Mouse (Mus musculus): ENCODE results near the gene Yy1. TPM values are rescaled to one million over a fixed set of nuclear protein-coding genes. Genes with fewer than 3 reads are reported as not detected.

The Yy1 gene
- polyA plus RNA-seq, 1 experiment from 2014 or later = 21.7 TPM

DNA sequence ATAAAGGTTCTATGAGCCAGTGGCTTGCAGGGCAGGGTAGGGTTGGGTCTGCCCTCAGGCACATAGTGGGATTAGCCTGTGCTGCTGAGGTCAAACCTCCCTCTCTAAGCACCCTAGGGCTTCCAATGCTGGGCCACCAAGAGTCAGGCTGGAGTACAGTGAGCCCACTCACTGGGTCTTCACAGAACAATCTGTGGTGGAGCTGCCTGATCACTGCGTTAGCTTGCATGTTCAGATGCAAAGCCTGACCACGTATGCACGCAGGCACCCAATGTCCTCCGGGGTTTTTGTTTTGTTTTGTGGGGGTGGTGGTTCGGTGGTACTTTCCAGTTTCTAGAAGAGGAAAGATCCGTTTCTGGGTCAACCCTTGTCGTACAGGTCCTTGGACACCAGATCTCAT lies 64.3 kb downstream of the Yy1 start:
- ATAC-seq (ENCODE audit: insufficient number of reproducible peaks, low FRiP score, low TSS enrichment, low read depth) = no peak
- H3K27ac ChIP-seq (replicated peaks; ENCODE audit: low read depth, low read length) = no peak overlapping the region
- DNase-seq (ENCODE audit: low spot score) = no peak
- 88% methylated on average over 7 of the region's 7 CpGs for WGBS
- H3K9ac ChIP-seq (ENCODE audit: low read length) = no peak overlapping the region
- H3K9me3 ChIP-seq (ENCODE audit: control insufficient read depth, low read length) = no peaks in the 10 kb centered on the region
- no peak overlapping the region for H3K4me2 ChIP-seq (ENCODE audit: low read depth, severe bottlenecking)
- no peaks in the 10 kb centered on the region for H3K27me3 ChIP-seq (ENCODE audit: control insufficient read depth, insufficient read depth, low read length)
- H3K4me3 ChIP-seq (ENCODE audit: low read depth, low read length) = no peak overlapping the region
- H3K36me3 ChIP-seq (ENCODE audit: control insufficient read depth, insufficient read depth, low read length) = no peaks in the 10 kb centered on the region; the same call in 1 of the 2 replicates
- H3K4me1 ChIP-seq (ENCODE audit: control insufficient read depth, insufficient read depth, low read length) = no peaks in the 10 kb centered on the region

GRCm38 (mm10) chr12:108857589-108858184 lies 64.9 kb downstream of the Yy1 start:
- Histone ChIP-seq H3K9ac (ENCODE audit: low read length) (no peak overlapping the region), H3K4me1 (ENCODE audit: control insufficient read depth, insufficient read depth, low read length) (no peaks in the 10 kb centered on the region), H3K9me3 (ENCODE audit: control insufficient read depth, low read length) (no peaks in the 10 kb centered on the region), H3K4me2 (ENCODE audit: low read depth, severe bottlenecking) (no peak overlapping the region), H3K27ac (replicated peaks; ENCODE audit: low read depth, low read length) (no peak overlapping the region), H3K4me3 (ENCODE audit: low read depth, low read length) (no peak overlapping the region), H3K27me3 (ENCODE audit: control insufficient read depth, insufficient read depth, low read length) (no peaks in the 10 kb centered on the region), H3K36me3 (ENCODE audit: control insufficient read depth, insufficient read depth, low read length) (no peaks in the 10 kb centered on the region; the same call in 1 of the 2 replicates)
- ATAC-seq (ENCODE audit: insufficient number of reproducible peaks, low FRiP score, low TSS enrichment, low read depth) (no peak), DNase-seq (ENCODE audit: low spot score) (no peak)
- WGBS = 82% methylated on average over 7 of the region's 7 CpGs

DNA sequence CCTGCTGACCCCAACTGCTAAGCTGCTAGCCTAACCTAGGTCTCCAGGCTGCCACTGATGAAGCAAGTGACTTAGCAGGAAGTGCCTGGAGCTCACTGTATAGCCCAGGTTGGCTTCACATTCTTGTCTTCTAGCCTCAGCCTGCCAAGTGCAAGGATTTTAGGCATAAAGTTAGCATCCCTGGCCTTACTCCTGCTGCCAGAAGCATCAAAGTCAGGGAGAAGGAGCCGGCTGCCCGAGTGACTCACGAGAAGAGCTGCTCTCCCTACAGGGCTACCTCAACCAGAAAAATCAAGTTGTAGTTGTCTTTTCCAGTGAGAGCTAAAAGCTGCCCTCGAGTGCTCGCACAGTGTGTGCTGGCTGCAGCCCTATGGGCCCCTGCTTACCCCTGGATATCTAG lies 65.7 kb downstream of the Yy1 start:
- Histone ChIP-seq H3K9me3 (ENCODE audit: control insufficient read depth, low read length) (no peaks in the 10 kb centered on the region), H3K4me2 (ENCODE audit: low read depth, severe bottlenecking) (no peak overlapping the region), H3K9ac (ENCODE audit: low read length) (no peak overlapping the region), H3K4me1 (ENCODE audit: control insufficient read depth, insufficient read depth, low read length) (no peaks in the 10 kb centered on the region), H3K4me3 (ENCODE audit: low read depth, low read length) (no peak overlapping the region), H3K27ac (replicated peaks; ENCODE audit: low read depth, low read length) (no peak overlapping the region), H3K36me3 (ENCODE audit: control insufficient read depth, insufficient read depth, low read length) (peaks cover 3% of the 10 kb centered on the region), H3K27me3 (ENCODE audit: control insufficient read depth, insufficient read depth, low read length) (no peaks in the 10 kb centered on the region)
- 85% methylated on average over 5 of the region's 5 CpGs for WGBS
- DNase-seq (ENCODE audit: low spot score) = no peak
- no peak for ATAC-seq (ENCODE audit: insufficient number of reproducible peaks, low FRiP score, low TSS enrichment, low read depth)

DNA sequence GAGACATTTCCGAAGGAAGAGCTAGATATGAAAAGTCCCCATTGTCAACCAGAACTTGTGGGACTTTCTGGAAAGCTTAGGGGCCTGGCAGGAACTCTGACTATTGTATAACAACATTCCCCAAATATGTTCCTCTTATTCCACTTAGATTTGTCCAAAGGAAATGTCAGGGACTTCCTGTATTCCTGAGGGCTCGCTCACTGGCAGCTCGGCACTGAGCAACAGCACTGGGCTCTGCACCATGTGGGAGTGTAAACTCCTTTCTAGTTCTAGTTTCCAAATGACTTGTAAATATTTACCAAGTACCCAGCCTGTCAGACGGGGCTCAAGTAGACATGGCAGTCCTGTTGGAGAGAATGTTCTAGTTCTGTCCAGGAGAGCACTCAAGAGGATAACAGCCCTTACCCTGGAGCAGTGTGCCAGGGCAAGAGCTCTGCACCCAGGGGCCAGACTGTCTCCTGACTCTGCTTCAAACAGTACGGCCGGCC lies 72.3 kb downstream of the Yy1 start:
- DNase-seq (ENCODE audit: low spot score) = no peak
- Histone ChIP-seq H3K4me2 (ENCODE audit: low read depth, severe bottlenecking) (no peak overlapping the region), H3K9ac (ENCODE audit: low read length) (no peak overlapping the region), H3K27ac (replicated peaks; ENCODE audit: low read depth, low read length) (no peak overlapping the region), H3K9me3 (ENCODE audit: control insufficient read depth, low read length) (no peaks in the 10 kb centered on the region), H3K4me1 (ENCODE audit: control insufficient read depth, insufficient read depth, low read length) (no peaks in the 10 kb centered on the region), H3K36me3 (ENCODE audit: control insufficient read depth, insufficient read depth, low read length) (peaks cover 22% of the 10 kb centered on the region), H3K4me3 (ENCODE audit: low read depth, low read length) (no peak overlapping the region), H3K27me3 (ENCODE audit: control insufficient read depth, insufficient read depth, low read length) (no peaks in the 10 kb centered on the region)
- ATAC-seq (ENCODE audit: insufficient number of reproducible peaks, low FRiP score, low TSS enrichment, low read depth) = no peak
- WGBS = 89% methylated on average over 6 of the region's 6 CpGs

- Histone ChIP-seq H3K4me2 (ENCODE audit: low read depth, severe bottlenecking) (no peak overlapping the region), H3K27ac (replicated peaks; ENCODE audit: low read depth, low read length) (no peak overlapping the region), H3K9ac (ENCODE audit: low read length) (no peak overlapping the region), H3K27me3 (ENCODE audit: control insufficient read depth, insufficient read depth, low read length) (no peaks in the 10 kb centered on the region), H3K9me3 (ENCODE audit: control insufficient read depth, low read length) (no peaks in the 10 kb centered on the region), H3K36me3 (ENCODE audit: control insufficient read depth, insufficient read depth, low read length) (peaks cover 27% of the 10 kb centered on the region), H3K4me3 (ENCODE audit: low read depth, low read length) (no peak overlapping the region), H3K4me1 (ENCODE audit: control insufficient read depth, insufficient read depth, low read length) (no peaks in the 10 kb centered on the region)
- ATAC-seq (ENCODE audit: insufficient number of reproducible peaks, low FRiP score, low TSS enrichment, low read depth) = no peak
- WGBS = 89% methylated on average over 2 of the region's 2 CpGs
- no peak for DNase-seq (ENCODE audit: low spot score)
These were observed 76.8 kb downstream of the Yy1 start for GRCm38 (mm10) chr12:108869575-108869974.

MicroRNAs encoded within 50 kb of the gene (microRNA counts, 519-probe panel; counts per million panel counts)
- microRNA mmu-miR-345-3p (not detected), microRNA mmu-miR-345-5p (3,445 counts per million, percentile 45 among the panel's probes with 10 or more counts)

Small RNAs within 50 kb of the gene (microRNA-seq; reads per million reads assigned to microRNA genes)
- 172 reads per million, percentile 56 among the genes with 10 or more reads in this experiment for gene Mir345

Other genes with a start within 250 kb of the Yy1 start
- 80.0 and 84.3 TPM in 2 replicates for gene Evl, start 238.3 kb upstream of the Yy1 start, polyA plus RNA-seq (2014; fragmentation: Nextera tagmentation; extraction: Ambion mirVana)
- gene Degs2, start 90.7 kb upstream of the Yy1 start, polyA plus RNA-seq (2014; fragmentation: Nextera tagmentation; extraction: Ambion mirVana) = 1.6 and 1.9 TPM in 2 replicates
- gene Slc25a29, start 42.9 kb downstream of the Yy1 start, polyA plus RNA-seq (2014; fragmentation: Nextera tagmentation; extraction: Ambion mirVana) = 10.9 and 11.7 TPM in 2 replicates
- gene Slc25a47, start 43.1 kb downstream of the Yy1 start, polyA plus RNA-seq (2014; fragmentation: Nextera tagmentation; extraction: Ambion mirVana) = 12.6 and 18.2 TPM in 2 replicates
- gene Wdr25, start 100.7 kb downstream of the Yy1 start, polyA plus RNA-seq (2014; fragmentation: Nextera tagmentation; extraction: Ambion mirVana) = 4.9 and 7.0 TPM in 2 replicates
- 117 and 123 TPM in 2 replicates for gene Wars, start 101.2 kb downstream of the Yy1 start, polyA plus RNA-seq (2014; fragmentation: Nextera tagmentation; extraction: Ambion mirVana)